Mouse (Mus musculus) limb, embryonic 14.5 days (tissue): ENCODE results near the gene Spata48. TPM values are rescaled to one million over a fixed set of nuclear protein-coding genes. Genes with fewer than 3 reads are reported as not detected.

Experiments
- ATAC-seq: fragments of 200-750 bp; cut with Nextera tagmentation; 2 replicates; pipeline ENCODE4 v1.8.0; 2017; ENCODE audit warnings: low read depth, moderate number of reproducible peaks, moderate TSS enrichment; ENCODE audit not compliant: low FRiP score
- DNase-seq: peaks from one replicate; pipeline ENCODE4 v3.0.0-alpha.2; 2015; ENCODE audit warnings: low spot score
- H3K27ac ChIP-seq: fragments of 300-500 bp; sonication (generic); replicated peaks from 2 replicates; pipeline ENCODE4 v1.5.1; 2014; ENCODE audit warnings: low read depth, mild to moderate bottlenecking, low read length, moderate library complexity, mixed read lengths
- H3K27me3 ChIP-seq: fragments of 300-500 bp; sonication (generic); 2 replicates; pipeline ENCODE4 v1.6.1; 2014; ENCODE audit warnings: low read length, mixed read lengths; ENCODE audit not compliant: control insufficient read depth, insufficient read depth
- H3K36me3 ChIP-seq: fragments of 300-500 bp; sonication (generic); 2 replicates; pipeline ENCODE4 v1.6.1; 2014; ENCODE audit warnings: mild to moderate bottlenecking, low read length, moderate library complexity, mixed read lengths; ENCODE audit not compliant: control insufficient read depth, insufficient read depth
- H3K4me1 ChIP-seq: fragments of 300-500 bp; sonication (generic); 2 replicates; pipeline ENCODE4 v1.6.1; 2014; ENCODE audit warnings: antibody characterized with exemption, low read length, mixed read lengths; ENCODE audit not compliant: control insufficient read depth, insufficient read depth
- H3K4me2 ChIP-seq: fragments of 300-500 bp; sonication (generic); replicated peaks from 2 replicates; pipeline ENCODE4 v1.6.1; 2014; ENCODE audit warnings: low read depth, mild to moderate bottlenecking, low read length, moderate library complexity; ENCODE audit not compliant: severe bottlenecking
- H3K4me3 ChIP-seq: fragments of 300-500 bp; sonication (generic); replicated peaks from 2 replicates; pipeline ENCODE4 v1.5.1; 2014; ENCODE audit warnings: low read length
- H3K9ac ChIP-seq: fragments of 300-500 bp; sonication (generic); 2 replicates; pipeline ENCODE4 v1.6.1; 2014; ENCODE audit warnings: mild to moderate bottlenecking, low read depth, low read length, moderate library complexity; ENCODE audit not compliant: severe bottlenecking
- H3K9me3 ChIP-seq: fragments of 300-500 bp; sonication (generic); 2 replicates; pipeline ENCODE4 v1.6.1; 2016; ENCODE audit warnings: low read length; ENCODE audit not compliant: control insufficient read depth
- POLR2A ChIP-seq: fragments of 200-500 bp; IDR thresholded peaks from 2 replicates; pipeline ENCODE4 v1.8.0; 2012; ENCODE audit warnings: inconsistent platforms, mild to moderate bottlenecking, moderate library complexity, borderline replicate concordance; ENCODE audit not compliant: insufficient read depth, insufficient read length; ENCODE audit errors: extremely low read depth
- WGBS: fragments of 180-500 bp; shearing (Covaris S2); extraction: QIAGEN DNeasy Blood & Tissue Kit; methylation state at CpG from one replicate; pipeline ENCODE4 v1.1.7; 2014; 5-methylcytosine and 5-hydroxymethylcytosine counted together
- polyA plus RNA-seq, 2 experiments: library from polyadenylated mRNA; depleted of rRNA in 1 of 2; stranded (reverse) in 1 of 2; unstranded in 1 of 2; fragments of >200 nt; fragmentation: Nextera tagmentation in 1 of 2; extraction: Ambion mirVana in 1 of 2; gene quantifications; 2 replicates each; pipeline versions ENCODE4 v1.2.1 to v1.2.3; 2012 to 2014

The Spata48 gene
- polyA plus RNA-seq, 2 experiments = 0.52 to 0.70 TPM

- TF ChIP-seq POLR2A = no peak
- H3K27me3 ChIP-seq = no peaks in the 10 kb centered on the region
- no peak overlapping the region for H3K9ac ChIP-seq
- no peak overlapping the region for H3K4me2 ChIP-seq
- H3K9me3 ChIP-seq = no peaks in the 10 kb centered on the region
- WGBS = 71% methylated on average over 1 of the region's 1 CpGs
- H3K36me3 ChIP-seq = no peaks in the 10 kb centered on the region
- no peak overlapping the region for H3K27ac ChIP-seq
- no peaks in the 10 kb centered on the region for H3K4me1 ChIP-seq
- no peak overlapping the region for H3K4me3 ChIP-seq
- ATAC-seq (no peak), DNase-seq (no peak)
Observed at GRCm38 (mm10) chr11:11556186-11556585, 94.3 kb downstream of the Spata48 start.

- Histone ChIP-seq H3K9me3 (no peaks in the 10 kb centered on the region), H3K4me3 (no peak overlapping the region), H3K9ac (no peak overlapping the region), H3K27ac (no peak overlapping the region), H3K4me1 (no peaks in the 10 kb centered on the region), H3K36me3 (no peaks in the 10 kb centered on the region), H3K4me2 (no peak overlapping the region), H3K27me3 (no peaks in the 10 kb centered on the region)
- no peak for TF ChIP-seq POLR2A
- DNase-seq = peak; percentile 22
- 51% methylated on average over 11 of the region's 11 CpGs for WGBS
- ATAC-seq = no peak
Observed at GRCm38 (mm10) chr11:11557173-11557967, 95.5 kb downstream of the Spata48 start.

DNA sequence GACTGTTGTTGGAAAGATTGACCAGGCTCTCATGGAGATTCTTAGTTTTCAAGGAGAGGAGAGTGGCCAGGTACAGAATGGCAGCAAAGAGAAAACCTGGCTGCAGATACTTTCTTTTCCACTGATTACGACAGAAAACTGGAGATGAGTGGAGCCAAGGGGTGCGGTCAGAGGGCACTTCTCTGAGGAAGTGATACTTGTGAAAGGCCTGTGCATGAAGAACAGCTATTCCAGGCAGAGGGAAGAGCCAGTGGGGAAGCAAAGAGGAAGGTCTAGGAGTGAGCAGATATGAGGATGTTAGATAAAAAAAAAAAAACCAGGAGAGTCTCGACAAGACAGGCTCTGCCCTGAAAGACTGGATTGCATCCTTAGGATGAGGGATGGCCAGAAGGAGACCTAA, 96.8 kb downstream of the Spata48 start:
- H3K27me3 ChIP-seq = no peaks in the 10 kb centered on the region
- H3K27ac ChIP-seq = no peak overlapping the region
- H3K4me3 ChIP-seq = no peak overlapping the region
- no peak for DNase-seq
- ATAC-seq = no peak
- H3K9me3 ChIP-seq = no peaks in the 10 kb centered on the region
- TF ChIP-seq POLR2A = no peak
- no peaks in the 10 kb centered on the region for H3K36me3 ChIP-seq
- no peak overlapping the region for H3K4me2 ChIP-seq
- no peaks in the 10 kb centered on the region for H3K4me1 ChIP-seq
- no peak overlapping the region for H3K9ac ChIP-seq
- WGBS = 78% methylated on average over 3 of the region's 3 CpGs

- TF ChIP-seq POLR2A = no peak
- Histone ChIP-seq H3K4me1 (no peaks in the 10 kb centered on the region), H3K27ac (no peak overlapping the region), H3K9me3 (no peaks in the 10 kb centered on the region), H3K9ac (no peak overlapping the region), H3K4me2 (no peak overlapping the region), H3K27me3 (no peaks in the 10 kb centered on the region), H3K36me3 (no peaks in the 10 kb centered on the region), H3K4me3 (no peak overlapping the region)
- ATAC-seq (no peak), DNase-seq (no peak)
- WGBS = 80% methylated on average over 7 of the region's 7 CpGs
Observed at GRCm38 (mm10) chr11:11559099-11559686, 97.3 kb downstream of the Spata48 start.

GRCm38 (mm10) chr11:11561118-11561517, 99.2 kb downstream of the Spata48 start:
- H3K36me3 ChIP-seq = no peaks in the 10 kb centered on the region
- H3K4me2 ChIP-seq = no peak overlapping the region
- H3K9ac ChIP-seq = no peak overlapping the region
- no peak overlapping the region for H3K27ac ChIP-seq
- no peak overlapping the region for H3K4me3 ChIP-seq
- no peak for DNase-seq
- no peak for ATAC-seq
- no peaks in the 10 kb centered on the region for H3K4me1 ChIP-seq
- H3K9me3 ChIP-seq = no peaks in the 10 kb centered on the region
- 88% methylated on average over 6 of the region's 6 CpGs for WGBS
- no peak for TF ChIP-seq POLR2A
- H3K27me3 ChIP-seq = no peaks in the 10 kb centered on the region
